Mouse (Mus musculus) heart, embryonic 11.5 days (tissue): ENCODE data around the gene Mybl2. TPM values are rescaled to one million over a fixed set of nuclear protein-coding genes. Genes with fewer than 3 reads are reported as not detected.

Experiments used
- ATAC-seq: fragments of 200-750 bp; cut with Nextera tagmentation; replicated peaks from 2 replicates; pipeline ENCODE4 v1.8.0; 2017; ENCODE audit warnings: moderate library complexity; ENCODE audit not compliant: insufficient number of reproducible peaks, low FRiP score, low TSS enrichment
- H3K27ac ChIP-seq: fragments of 300-500 bp; sonication (generic); 2 replicates; pipeline ENCODE4 v1.5.1; 2014; ENCODE audit warnings: mild to moderate bottlenecking, low read depth, low read length
- H3K27me3 ChIP-seq: fragments of 300-500 bp; sonication (generic); 2 replicates; pipeline ENCODE4 v1.6.1; 2014; ENCODE audit warnings: mild to moderate bottlenecking, low read length, mixed read lengths; ENCODE audit not compliant: control insufficient read depth, insufficient read depth
- H3K36me3 ChIP-seq: fragments of 300-500 bp; sonication (generic); 2 replicates; pipeline ENCODE4 v1.6.1; 2014; ENCODE audit warnings: mild to moderate bottlenecking, low read length, moderate library complexity, mixed read lengths; ENCODE audit not compliant: control insufficient read depth, insufficient read depth
- H3K4me1 ChIP-seq: fragments of 300-500 bp; sonication (generic); 2 replicates; pipeline ENCODE4 v1.6.1; 2014; ENCODE audit warnings: low read length; ENCODE audit not compliant: control insufficient read depth, insufficient read depth
- H3K4me2 ChIP-seq: fragments of 300-500 bp; sonication (generic); 2 replicates; pipeline ENCODE4 v1.6.1; 2014; ENCODE audit warnings: mild to moderate bottlenecking, moderate library complexity
- H3K4me3 ChIP-seq: fragments of 300-500 bp; sonication (generic); 2 replicates; pipeline ENCODE4 v1.5.1; 2014; ENCODE audit warnings: low read depth, low read length
- H3K9ac ChIP-seq: fragments of 300-500 bp; sonication (generic); 2 replicates; pipeline ENCODE4 v1.6.1; 2014; ENCODE audit warnings: mild to moderate bottlenecking, low read depth, low read length, moderate library complexity
- H3K9me3 ChIP-seq: fragments of 300-500 bp; sonication (generic); replicated peaks from 2 replicates; pipeline ENCODE4 v1.6.1; 2016; ENCODE audit warnings: low read length; ENCODE audit not compliant: control insufficient read depth
- WGBS: fragments of 180-500 bp; shearing (Covaris S2); extraction: QIAGEN DNeasy Blood & Tissue Kit; methylation state at CpG from one replicate; pipeline ENCODE4 v1.1.7; 2014; ENCODE audit not compliant: insufficient replicate concordance; 5-methylcytosine and 5-hydroxymethylcytosine counted together
- polyA plus RNA-seq: library from polyadenylated mRNA; unstranded; fragments of >200 nt; fragmentation: Nextera tagmentation; extraction: Ambion mirVana; gene quantifications from 2 replicates; pipeline ENCODE4 v1.2.1, GENCODE M21; 2014

The Mybl2 gene
- polyA plus RNA-seq, 1 experiment from 2014 or later, result 18.3 TPM

GRCm38 (mm10) chr2:163061203-163062118, 7.0 kb downstream of the Mybl2 start:
- no peak overlapping the region for H3K4me3 ChIP-seq
- H3K9me3 ChIP-seq, result no peaks in the 10 kb centered on the region
- H3K9ac ChIP-seq, result no peak overlapping the region
- H3K36me3 ChIP-seq, result no peaks in the 10 kb centered on the region; the same call in 1 of the 2 replicates
- H3K27ac ChIP-seq, result no peak overlapping the region
- peaks cover 3% of the 10 kb centered on the region; the same call in 1 of the 2 replicates for H3K4me1 ChIP-seq
- no peaks in the 10 kb centered on the region for H3K27me3 ChIP-seq
- ATAC-seq, result no peak
- WGBS, result 73% methylated on average over 8 of the region's 8 CpGs
- H3K4me2 ChIP-seq, result no peak overlapping the region

GRCm38 (mm10) chr2:163062119-163062508, 7.6 kb downstream of the Mybl2 start:
- no peaks in the 10 kb centered on the region for H3K9me3 ChIP-seq
- 80% methylated on average over 6 of the region's 6 CpGs for WGBS
- no peak overlapping the region for H3K4me2 ChIP-seq
- H3K27me3 ChIP-seq, result no peaks in the 10 kb centered on the region
- H3K27ac ChIP-seq, result no peak overlapping the region
- no peak overlapping the region for H3K4me3 ChIP-seq
- no peak for ATAC-seq
- H3K4me1 ChIP-seq, result peaks cover under 1% of the 10 kb centered on the region
- no peaks in the 10 kb centered on the region; the same call in 1 of the 2 replicates for H3K36me3 ChIP-seq
- no peak overlapping the region for H3K9ac ChIP-seq

- no peak overlapping the region for H3K4me2 ChIP-seq
- H3K9ac ChIP-seq, result no peak overlapping the region
- H3K27me3 ChIP-seq, result no peaks in the 10 kb centered on the region
- no peaks in the 10 kb centered on the region for H3K9me3 ChIP-seq
- peaks cover 9% of the 10 kb centered on the region; the same call in 1 of the 2 replicates for H3K36me3 ChIP-seq
- ATAC-seq, result no peak
- H3K4me3 ChIP-seq, result no peak overlapping the region
- H3K27ac ChIP-seq, result no peak overlapping the region
- H3K4me1 ChIP-seq, result peaks cover 3% of the 10 kb centered on the region
- WGBS, result 83% methylated on average over 6 of the region's 6 CpGs
Observed at GRCm38 (mm10) chr2:163066326-163066725, 11.8 kb downstream of the Mybl2 start.

- no peak for ATAC-seq
- H3K9ac ChIP-seq, result no peak overlapping the region
- 64% methylated on average over 1 of the region's 1 CpGs for WGBS
- H3K27ac ChIP-seq, result no peak overlapping the region
- H3K4me1 ChIP-seq, result peaks cover 3% of the 10 kb centered on the region
- H3K27me3 ChIP-seq, result no peaks in the 10 kb centered on the region
- H3K4me2 ChIP-seq, result no peak overlapping the region
- H3K9me3 ChIP-seq, result no peaks in the 10 kb centered on the region
- H3K4me3 ChIP-seq, result no peak overlapping the region
- peaks cover 9% of the 10 kb centered on the region; the same call in 1 of the 2 replicates for H3K36me3 ChIP-seq
Observed at GRCm38 (mm10) chr2:163067233-163067632, 12.7 kb downstream of the Mybl2 start.

- Histone ChIP-seq H3K36me3 (peaks cover 18% of the 10 kb centered on the region), H3K9ac (no peak overlapping the region), H3K4me1 (peaks cover 3% of the 10 kb centered on the region), H3K4me2 (no peak overlapping the region), H3K9me3 (no peaks in the 10 kb centered on the region), H3K4me3 (no peak overlapping the region), H3K27me3 (no peaks in the 10 kb centered on the region), H3K27ac (no peak overlapping the region)
- no peak for ATAC-seq
- WGBS, result 89% methylated on average over 3 of the region's 3 CpGs
Observed at GRCm38 (mm10) chr2:163070213-163070612, 15.7 kb downstream of the Mybl2 start.

GRCm38 (mm10) chr2:163071590-163071989, 17.1 kb downstream of the Mybl2 start:
- H3K27me3 ChIP-seq, result no peaks in the 10 kb centered on the region
- no peaks in the 10 kb centered on the region for H3K9me3 ChIP-seq
- no peak overlapping the region for H3K27ac ChIP-seq
- H3K4me3 ChIP-seq, result no peak overlapping the region
- no peak for ATAC-seq
- no peak overlapping the region for H3K4me2 ChIP-seq
- H3K36me3 ChIP-seq, result peaks cover 18% of the 10 kb centered on the region
- 80% methylated on average over 3 of the region's 3 CpGs for WGBS
- peaks cover 3% of the 10 kb centered on the region for H3K4me1 ChIP-seq
- H3K9ac ChIP-seq, result no peak overlapping the region

GRCm38 (mm10) chr2:163073023-163073757, 18.7 kb downstream of the Mybl2 start:
- Histone ChIP-seq H3K4me3 (no peak overlapping the region), H3K9me3 (no peaks in the 10 kb centered on the region), H3K27ac (no peak overlapping the region), H3K9ac (no peak overlapping the region), H3K27me3 (no peaks in the 10 kb centered on the region), H3K36me3 (peaks cover 15% of the 10 kb centered on the region), H3K4me1 (no peaks in the 10 kb centered on the region), H3K4me2 (no peak overlapping the region)
- 87% methylated on average over 9 of the region's 9 CpGs for WGBS
- ATAC-seq, result no peak

- H3K36me3 ChIP-seq, result peaks cover 8% of the 10 kb centered on the region
- no peak overlapping the region for H3K4me3 ChIP-seq
- 86% methylated on average over 7 of the region's 7 CpGs for WGBS
- no peaks in the 10 kb centered on the region for H3K4me1 ChIP-seq
- no peak overlapping the region for H3K4me2 ChIP-seq
- H3K27me3 ChIP-seq, result no peaks in the 10 kb centered on the region
- H3K9me3 ChIP-seq, result no peaks in the 10 kb centered on the region
- no peak overlapping the region for H3K27ac ChIP-seq
- no peak for ATAC-seq
- H3K9ac ChIP-seq, result no peak overlapping the region
Observed at GRCm38 (mm10) chr2:163074006-163074405, 19.5 kb downstream of the Mybl2 start.
